8 mouse cellular contexts compared by ENCODE assay signal in the genomic region with DNA sequence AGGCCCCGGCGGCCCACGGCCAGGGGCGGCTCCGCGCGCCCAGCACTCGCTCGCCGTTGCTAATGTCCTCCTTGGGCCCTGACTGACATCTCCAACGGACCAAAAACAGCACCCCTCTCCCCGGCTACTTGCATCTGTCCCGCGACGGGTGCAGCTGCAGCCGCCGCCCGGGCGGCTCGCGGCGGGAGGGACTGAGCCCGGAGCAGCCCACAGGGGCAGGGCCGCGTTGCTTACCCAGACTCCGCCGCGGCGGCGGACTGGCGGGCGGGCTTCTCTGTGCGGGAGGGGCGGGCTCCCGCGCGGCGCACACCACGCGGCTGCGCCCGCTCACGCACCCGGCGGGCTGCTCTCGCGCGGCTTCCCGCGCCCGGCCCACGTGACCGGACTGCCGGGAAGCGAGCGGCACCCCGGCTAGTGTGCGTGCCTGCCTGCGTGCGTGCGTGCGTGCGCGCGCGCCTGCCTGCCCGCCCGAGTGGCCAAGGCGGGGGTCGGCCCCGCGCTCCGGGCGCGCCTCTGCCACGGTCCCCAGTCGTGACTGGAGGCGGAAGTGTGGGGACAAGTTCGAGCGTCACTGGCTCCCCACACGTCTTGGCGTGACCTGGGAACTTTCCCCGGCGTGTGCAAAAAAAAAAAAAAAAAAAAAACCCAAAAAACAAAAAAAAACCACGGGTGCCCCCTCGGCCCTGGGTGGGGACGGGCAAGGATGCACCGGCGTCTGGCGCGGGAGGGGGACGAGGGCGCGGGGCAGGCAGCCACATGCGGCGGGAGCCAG. TPM values are rescaled to one million over a fixed set of nuclear protein-coding genes. Genes with fewer than 3 reads are reported as not detected.
A peak's percentile ranks its signal among the peaks of the same experiment; 100 is the strongest.
DNase-seq lines count a peak whose midpoint lies in the region; ATAC-seq and TF ChIP-seq lines count a peak whose summit lies in the region.

Gene Zbtb25 (minus strand): TSS at position 397 of the 772 bp plus-strand sequence.

- peaks cover 11% of the 10 kb centered on the region for H3K4me1 ChIP-seq in hindbrain, postnatal 0 days (ENCODE audit: insufficient read depth, low read length)

- H3K4me3 ChIP-seq in gastrocnemius, adult 2 months: peak within 1 kb of the TSS; percentile 100
- peak within 1 kb of the TSS; percentile 86 for H3K4me3 ChIP-seq in hindbrain, postnatal 0 days (ENCODE audit: low read length)
- H3K4me3 ChIP-seq in left cerebral cortex, adult 2 months: peak within 1 kb of the TSS; percentile 95
- H3K4me3 ChIP-seq in macrophage (ENCODE audit: inconsistent target): peak within 1 kb of the TSS; percentile 51

- no peak for TF ChIP-seq CTCF in gastrocnemius, adult 2 months (IDR thresholded peaks at IDR 0.05)
- TF ChIP-seq CTCF in hindbrain, postnatal 0 days (IDR thresholded peaks at IDR 0.05; ENCODE audit: low read depth): no peak
- TF ChIP-seq CTCF in left cerebral cortex, adult 2 months (IDR thresholded peaks at IDR 0.05): no peak

- H3K9me3 ChIP-seq in hindbrain, postnatal 0 days (ENCODE audit: low read length): no peaks in the 10 kb centered on the region

- peak within 1 kb of the TSS; percentile 89 for H3K9ac ChIP-seq in hindbrain, postnatal 0 days (replicated peaks; ENCODE audit: low read length)

- WGBS in hindbrain, postnatal 0 days: under 1% methylated on average over 79 of the region's 96 CpGs
- WGBS in macrophage (ENCODE audit: missing documents): under 1% methylated on average over 59 of the region's 96 CpGs

- no peaks in the 10 kb centered on the region for H3K27me3 ChIP-seq in hindbrain, postnatal 0 days (ENCODE audit: insufficient read depth, low read length)

- intact Hi-C loops in gastrocnemius, adult 2 months (cut with DNase I): loop anchor here (1.0 kb wide), 1 partner anchor 35 kb away; the partner anchor contains the start of gene Hspa2
- intact Hi-C loops in left cerebral cortex, adult 2 months (cut with DNase I): loop anchor here (5.0 kb wide), 1 partner anchor 223 kb away; no protein-coding TSS in a partner anchor

- H3K79me2 ChIP-seq in macrophage (ENCODE audit: inconsistent target): peaks cover 76% of the 10 kb centered on the region

- H3K27ac ChIP-seq in gastrocnemius, adult 2 months: peak within 1 kb of the TSS; percentile 98
- peak within 1 kb of the TSS; percentile 99 for H3K27ac ChIP-seq in hindbrain, postnatal 0 days
- H3K27ac ChIP-seq in left cerebral cortex, adult 2 months: peak within 1 kb of the TSS; percentile 98
- H3K27ac ChIP-seq in macrophage: peak within 1 kb of the TSS; percentile 52

- H3K4me2 ChIP-seq in hindbrain, postnatal 0 days (ENCODE audit: low read depth, low read length): peak within 1 kb of the TSS; percentile 77

- no peaks in the 10 kb centered on the region for H3K36me3 ChIP-seq in hindbrain, postnatal 0 days (ENCODE audit: insufficient read depth, low read length)
- H3K36me3 ChIP-seq in macrophage (ENCODE audit: inconsistent target): no peaks in the 10 kb centered on the region

- ATAC-seq in hindbrain, postnatal 0 days: peak; percentile 92

- DNase-seq in WW6 (ENCODE audit: low read depth, low spot score): peak; percentile 65
- DNase-seq in cerebellum, postnatal 4 days (ENCODE audit: low spot score in 2 of 2): peak; percentile 70 to 88
- DNase-seq in gastrocnemius, adult 2 months: peak; percentile 94
- peak; percentile 97 for DNase-seq in hindbrain, postnatal 0 days (ENCODE audit: low spot score)
- peak; percentile 91 to 94 for DNase-seq in left cerebral cortex, adult 2 months (ENCODE audit: extremely low spot score in 1 of 2, low spot score in 2 of 2)
- DNase-seq in retina, postnatal 7 days (ENCODE audit: low read depth, low spot score): peak; percentile 88
- peak; percentile 65 to 78 for DNase-seq in urinary bladder, adult 18-20 months (ENCODE audit: low spot score in 2 of 2)

RNA-seq across cellular contexts. Expression of gene Zbtb25, which starts in this region (rescaled TPM):
- 1 to 10 TPM; 6.5 to 7.2 TPM for total RNA-seq in gastrocnemius, adult 2 months (2021)
- 20.5 and 25.2 TPM in 2 replicates for total RNA-seq in hindbrain, postnatal 0 days (2014; rRNA removed)
- polyA plus RNA-seq in hindbrain, postnatal 0 days (2015; fragmentation: Nextera tagmentation; extraction: Ambion mirVana): 12.1 and 12.7 TPM in 2 replicates
- total RNA-seq in left cerebral cortex, adult 2 months (2021): 10 to 100 TPM; 17.6 to 19.9 TPM
- total RNA-seq in macrophage (2018; cell fraction: chromatin; rRNA removed): 10 to 100 TPM in 15 of 26 experiments, 1 to 10 TPM in 11; 1.7 to 19.1 (median 11.6) TPM
- total RNA-seq in macrophage (2018; cell fraction: cytosol; rRNA removed): 1 to 10 TPM; 1.3 to 6.5 (median 5.1) TPM
- total RNA-seq in macrophage (2018; cell fraction: nucleus; rRNA removed): 10 to 100 TPM in 9 of 26 experiments, 1 to 10 TPM in 17; 2.3 to 17.0 (median 8.8) TPM
- 5.3 to 6.8 TPM (median 5.6 TPM) in 3 replicates for polyA plus RNA-seq in macrophage (2018)

Comparison
In these comparisons a context has a peak if more than half of its experiments do, and no peak if none do; other contexts are left out.
1. Peak in every context shown above with its lines: DNase-seq, ATAC-seq, H3K4me3 ChIP-seq and H3K27ac ChIP-seq.